Mouse (Mus musculus) ES-Bruce4 (cell line): ENCODE data around the gene Vsig10.

Experiments
- CTCF ChIP-seq: IDR thresholded peaks from one replicate; pipeline ENCODE4 v1.8.1; 2011; ENCODE audit warnings: low read depth, low read length
- EP300 ChIP-seq: IDR thresholded peaks from 2 replicates; pipeline ENCODE4 v1.6.1; 2011; ENCODE audit warnings: low read depth, low read length; ENCODE audit not compliant: insufficient read depth
- POLR2A ChIP-seq: IDR thresholded peaks from one replicate; pipeline ENCODE4 v1.8.1; 2011; ENCODE audit warnings: low read length; ENCODE audit not compliant: insufficient read depth

- TF ChIP-seq CTCF (no peak), POLR2A (no peak), EP300 (no peak)
Measured at GRCm38 (mm10) chr5:117355648-117356303, 36.9 kb downstream of the Vsig10 start.
